Mouse (Mus musculus): Measurements from ENCODE around the gene Bckdha. TPM values are rescaled to one million over a fixed set of nuclear protein-coding genes. Genes with fewer than 3 reads are reported as not detected.
A peak's percentile ranks its signal among the peaks of the same experiment; 100 is the strongest.

Bckdha gene
- polyA plus RNA-seq, 1 experiment: 87.3 TPM

- H3K27me3 ChIP-seq (ENCODE audit: control insufficient read depth, insufficient read depth, low read length): no peaks in the 10 kb centered on the region
- no peak overlapping the region for H3K4me3 ChIP-seq (replicated peaks; ENCODE audit: insufficient read depth, low read depth, low read length)
- H3K27ac ChIP-seq (ENCODE audit: insufficient read depth, low read length): no peak overlapping the region
- WGBS: 78% methylated on average over 11 of the region's 11 CpGs
- DNase-seq: no peak
- no peak for TF ChIP-seq POLR2A (IDR thresholded peaks at IDR 0.05; ENCODE audit: borderline replicate concordance, insufficient read depth, low read length)
- no peak for TF ChIP-seq CTCF (IDR thresholded peaks at IDR 0.05; ENCODE audit: borderline replicate concordance, insufficient read depth, low read depth, low read length)
- H3K4me1 ChIP-seq (ENCODE audit: control insufficient read depth, insufficient read depth, low read length): no peaks in the 10 kb centered on the region
These were observed 58.1 kb downstream of the Bckdha start for GRCm38 (mm10) chr7:25600666-25601065.

GRCm38 (mm10) chr7:25599663-25600062 lies 59.1 kb downstream of the Bckdha start:
- DNase-seq: peak; percentile 47 to 73
- H3K27me3 ChIP-seq (ENCODE audit: control insufficient read depth, insufficient read depth, low read length): no peaks in the 10 kb centered on the region
- no peak overlapping the region for H3K27ac ChIP-seq (ENCODE audit: insufficient read depth, low read length)
- no peak overlapping the region for H3K4me3 ChIP-seq (replicated peaks; ENCODE audit: insufficient read depth, low read depth, low read length)
- H3K4me1 ChIP-seq (ENCODE audit: control insufficient read depth, insufficient read depth, low read length): no peaks in the 10 kb centered on the region
- TF ChIP-seq POLR2A (IDR thresholded peaks at IDR 0.05; ENCODE audit: borderline replicate concordance, insufficient read depth, low read length) (no peak), CTCF (IDR thresholded peaks at IDR 0.05; ENCODE audit: borderline replicate concordance, insufficient read depth, low read depth, low read length) (peak; percentile 64)
- WGBS: 13% methylated on average over 10 of the region's 10 CpGs

- 45% methylated on average over 3 of the region's 3 CpGs for WGBS
- Histone ChIP-seq H3K27ac (ENCODE audit: insufficient read depth, low read length) (no peak overlapping the region), H3K4me3 (replicated peaks; ENCODE audit: insufficient read depth, low read depth, low read length) (no peak overlapping the region), H3K4me1 (ENCODE audit: control insufficient read depth, insufficient read depth, low read length) (no peaks in the 10 kb centered on the region), H3K27me3 (ENCODE audit: control insufficient read depth, insufficient read depth, low read length) (no peaks in the 10 kb centered on the region)
- DNase-seq: no peak
- no peak for TF ChIP-seq POLR2A (IDR thresholded peaks at IDR 0.05; ENCODE audit: borderline replicate concordance, insufficient read depth, low read length)
- TF ChIP-seq CTCF (IDR thresholded peaks at IDR 0.05; ENCODE audit: borderline replicate concordance, insufficient read depth, low read depth, low read length): no peak
These were observed 64.9 kb downstream of the Bckdha start for GRCm38 (mm10) chr7:25593859-25594258.

GRCm38 (mm10) chr7:25591226-25591625 lies 67.6 kb downstream of the Bckdha start:
- no peak for TF ChIP-seq POLR2A (IDR thresholded peaks at IDR 0.05; ENCODE audit: borderline replicate concordance, insufficient read depth, low read length)
- TF ChIP-seq CTCF (IDR thresholded peaks at IDR 0.05; ENCODE audit: borderline replicate concordance, insufficient read depth, low read depth, low read length): no peak
- Histone ChIP-seq H3K4me1 (ENCODE audit: control insufficient read depth, insufficient read depth, low read length) (no peaks in the 10 kb centered on the region), H3K27ac (ENCODE audit: insufficient read depth, low read length) (no peak overlapping the region), H3K27me3 (ENCODE audit: control insufficient read depth, insufficient read depth, low read length) (no peaks in the 10 kb centered on the region), H3K4me3 (replicated peaks; ENCODE audit: insufficient read depth, low read depth, low read length) (no peak overlapping the region)
- 80% methylated on average over 2 of the region's 2 CpGs for WGBS
- DNase-seq: no peak

DNA sequence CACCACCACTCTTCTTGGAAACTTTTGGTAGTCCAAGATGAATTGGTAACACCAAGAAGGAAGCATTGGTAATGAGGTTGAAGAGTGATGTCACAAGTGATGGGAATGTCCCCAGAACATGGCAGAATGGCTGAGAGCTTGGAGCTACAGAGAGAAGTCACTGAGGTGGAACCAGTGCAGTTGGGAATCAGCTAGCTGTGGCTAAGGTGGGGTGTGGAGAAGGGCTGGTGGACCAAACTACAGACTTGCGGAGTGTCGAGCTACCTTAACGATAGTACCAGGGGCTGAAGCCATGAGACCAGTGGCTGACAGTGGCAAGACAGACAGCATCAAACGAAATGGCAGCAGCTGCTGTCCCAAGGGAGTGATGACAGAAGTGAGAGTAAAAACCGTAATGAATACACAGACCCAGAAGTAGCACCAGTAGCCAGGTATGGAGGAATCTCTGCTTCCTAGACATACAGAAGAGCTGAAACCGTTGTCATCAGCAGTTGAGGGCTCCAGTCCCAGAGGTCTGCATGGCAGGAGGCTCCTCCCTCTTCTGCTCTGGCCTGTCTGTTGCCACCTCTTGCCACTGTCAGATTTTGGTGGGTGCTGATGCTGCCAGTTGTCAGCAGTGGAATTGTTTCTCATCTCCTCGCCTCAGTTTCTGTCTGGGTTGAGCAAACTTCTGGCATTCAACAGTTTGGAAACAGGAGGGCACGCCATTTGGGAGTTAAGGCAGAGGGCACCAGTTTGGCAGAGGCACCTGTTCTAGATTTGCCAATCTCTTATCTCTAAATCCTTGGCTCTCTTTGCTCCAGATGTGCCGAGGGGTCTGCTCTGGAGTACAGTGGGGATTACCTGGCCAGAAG lies 73.2 kb downstream of the Bckdha start:
- Histone ChIP-seq H3K4me3 (replicated peaks; ENCODE audit: insufficient read depth, low read depth, low read length) (no peak overlapping the region), H3K27me3 (ENCODE audit: control insufficient read depth, insufficient read depth, low read length) (no peaks in the 10 kb centered on the region), H3K4me1 (ENCODE audit: control insufficient read depth, insufficient read depth, low read length) (no peaks in the 10 kb centered on the region), H3K27ac (ENCODE audit: insufficient read depth, low read length) (no peak overlapping the region)
- WGBS: 73% methylated on average over 9 of the region's 9 CpGs
- TF ChIP-seq POLR2A (IDR thresholded peaks at IDR 0.05; ENCODE audit: borderline replicate concordance, insufficient read depth, low read length) (no peak), CTCF (IDR thresholded peaks at IDR 0.05; ENCODE audit: borderline replicate concordance, insufficient read depth, low read depth, low read length) (no peak)
- no peak for DNase-seq

DNA sequence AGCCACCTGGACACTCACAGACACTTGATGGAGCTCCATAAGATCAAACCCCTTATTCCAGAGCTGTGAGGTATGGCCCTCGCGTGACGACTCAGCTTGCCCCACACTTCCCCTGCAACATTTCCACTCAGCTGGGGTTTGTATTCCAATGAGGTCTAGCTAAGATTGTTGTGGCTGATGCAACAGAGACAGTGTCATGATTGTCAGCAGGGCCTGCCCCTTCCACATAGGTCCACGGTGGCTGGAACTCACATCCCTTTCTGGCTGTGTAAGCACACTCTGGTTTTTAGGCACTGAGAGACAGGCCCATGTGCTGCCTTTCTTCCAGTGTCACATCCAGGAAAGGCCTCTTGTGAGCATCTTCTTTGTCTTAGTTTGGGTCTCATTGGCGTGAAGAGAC lies 74.1 kb downstream of the Bckdha start:
- WGBS: 82% methylated on average over 5 of the region's 5 CpGs
- H3K4me1 ChIP-seq (ENCODE audit: control insufficient read depth, insufficient read depth, low read length): no peaks in the 10 kb centered on the region
- no peak for DNase-seq
- no peaks in the 10 kb centered on the region for H3K27me3 ChIP-seq (ENCODE audit: control insufficient read depth, insufficient read depth, low read length)
- H3K4me3 ChIP-seq (replicated peaks; ENCODE audit: insufficient read depth, low read depth, low read length): no peak overlapping the region
- H3K27ac ChIP-seq (ENCODE audit: insufficient read depth, low read length): no peak overlapping the region
- TF ChIP-seq POLR2A (IDR thresholded peaks at IDR 0.05; ENCODE audit: borderline replicate concordance, insufficient read depth, low read length) (no peak), CTCF (IDR thresholded peaks at IDR 0.05; ENCODE audit: borderline replicate concordance, insufficient read depth, low read depth, low read length) (no peak)

GRCm38 (mm10) chr7:25582301-25582810 lies 76.4 kb downstream of the Bckdha start:
- Histone ChIP-seq H3K4me3 (replicated peaks; ENCODE audit: insufficient read depth, low read depth, low read length) (no peak overlapping the region), H3K27me3 (ENCODE audit: control insufficient read depth, insufficient read depth, low read length) (no peaks in the 10 kb centered on the region), H3K4me1 (ENCODE audit: control insufficient read depth, insufficient read depth, low read length) (no peaks in the 10 kb centered on the region), H3K27ac (ENCODE audit: insufficient read depth, low read length) (no peak overlapping the region)
- 89% methylated on average over 15 of the region's 15 CpGs for WGBS
- TF ChIP-seq POLR2A (IDR thresholded peaks at IDR 0.05; ENCODE audit: borderline replicate concordance, insufficient read depth, low read length): no peak
- no peak for DNase-seq

Other genes with a start within 250 kb of the Bckdha start
- gene Cxcl17, start 246.1 kb downstream of the Bckdha start, polyA plus RNA-seq (2012; rRNA removed): not detected in 2 replicates
- 3.5 and 4.1 TPM in 2 replicates for gene Ceacam1, start 181.4 kb downstream of the Bckdha start, polyA plus RNA-seq (2012; rRNA removed)
- 0.38 and 0.57 TPM in 2 replicates for gene Ceacam2, start 119.1 kb downstream of the Bckdha start, polyA plus RNA-seq (2012; rRNA removed)
- 0.11 and 0.13 TPM in 2 replicates for gene Erich4, start 43.1 kb downstream of the Bckdha start, polyA plus RNA-seq (2012; rRNA removed)
- gene Dmac2, start 39.6 kb downstream of the Bckdha start, polyA plus RNA-seq (2012; rRNA removed): 109 and 113 TPM in 2 replicates
- gene B3gnt8, start 32.3 kb downstream of the Bckdha start, polyA plus RNA-seq (2012; rRNA removed): 0.52 and 1.0 TPM in 2 replicates
- 42.3 and 42.8 TPM in 2 replicates for gene Exosc5, start 183 bp upstream of the Bckdha start, polyA plus RNA-seq (2012; rRNA removed)
- 27.2 and 27.4 TPM in 2 replicates for gene Tmem91, start 16.2 kb upstream of the Bckdha start, polyA plus RNA-seq (2012; rRNA removed)
- gene B9d2, start 21.8 kb upstream of the Bckdha start, polyA plus RNA-seq (2012; rRNA removed): 36.9 and 37.3 TPM in 2 replicates
- gene Tgfb1, start 28.0 kb upstream of the Bckdha start, polyA plus RNA-seq (2012; rRNA removed): 4.9 and 5.0 TPM in 2 replicates
- 59.3 and 62.7 TPM in 2 replicates for gene Ccdc97, start 60.1 kb upstream of the Bckdha start, polyA plus RNA-seq (2012; rRNA removed)
- gene Hnrnpul1, start 95.8 kb upstream of the Bckdha start, polyA plus RNA-seq (2012; rRNA removed): 48.7 and 49.0 TPM in 2 replicates
- gene Axl, start 129.7 kb upstream of the Bckdha start, polyA plus RNA-seq (2012; rRNA removed): 23.6 and 27.1 TPM in 2 replicates
- 7.6 and 10.1 TPM in 2 replicates for gene Cyp2s1, start 157.9 kb upstream of the Bckdha start, polyA plus RNA-seq (2012; rRNA removed)
- not detected in 2 replicates for gene Cyp2b10, start 238.6 kb upstream of the Bckdha start, polyA plus RNA-seq (2012; rRNA removed)